Mouse (Mus musculus) hindbrain, embryonic 14.5 days (tissue): Measurements from ENCODE around the gene Olfr655. TPM values are rescaled to one million over a fixed set of nuclear protein-coding genes. Genes with fewer than 3 reads are reported as not detected.
A peak's percentile ranks its signal among the peaks of the same experiment; 100 is the strongest.

Source experiments
- ATAC-seq: fragments of 200-750 bp; cut with Nextera tagmentation; 2 replicates; pipeline ENCODE4 v1.8.0; 2017; ENCODE audit warnings: moderate number of reproducible peaks, mild to moderate bottlenecking, moderate TSS enrichment, moderate library complexity; ENCODE audit not compliant: low FRiP score
- DNase-seq: peaks from one replicate; pipeline ENCODE4 v3.0.0-alpha.2; 2015; ENCODE audit warnings: low spot score
- H3K27ac ChIP-seq: fragments of 300-500 bp; sonication (generic); 2 replicates; pipeline ENCODE4 v1.5.1; 2014; ENCODE audit warnings: mild to moderate bottlenecking, moderate library complexity
- H3K27me3 ChIP-seq: fragments of 300-500 bp; sonication (generic); 2 replicates; pipeline ENCODE4 v1.6.1; 2014; ENCODE audit warnings: mild to moderate bottlenecking, low read length, mixed read lengths; ENCODE audit not compliant: control insufficient read depth, insufficient read depth
- H3K36me3 ChIP-seq: fragments of 300-500 bp; sonication (generic); replicated peaks from 2 replicates; pipeline ENCODE4 v1.6.1; 2014; ENCODE audit not compliant: control insufficient read depth, insufficient read depth
- H3K4me1 ChIP-seq: fragments of 300-500 bp; sonication (generic); replicated peaks from 2 replicates; pipeline ENCODE4 v1.6.1; 2014; ENCODE audit warnings: antibody characterized with exemption, low read length, mixed read lengths; ENCODE audit not compliant: control insufficient read depth, insufficient read depth
- H3K4me2 ChIP-seq: fragments of 300-500 bp; sonication (generic); replicated peaks from 2 replicates; pipeline ENCODE4 v1.6.1; 2014; ENCODE audit warnings: mild to moderate bottlenecking, moderate library complexity
- H3K4me3 ChIP-seq: fragments of 300-500 bp; sonication (generic); replicated peaks from 2 replicates; pipeline ENCODE4 v1.5.1; 2014; ENCODE audit warnings: mild to moderate bottlenecking, low read length
- H3K9ac ChIP-seq: fragments of 300-500 bp; sonication (generic); 2 replicates; pipeline ENCODE4 v1.6.1; 2014
- H3K9me3 ChIP-seq: fragments of 300-500 bp; sonication (generic); 2 replicates; pipeline ENCODE4 v1.6.1; 2016; ENCODE audit warnings: low read length; ENCODE audit not compliant: control insufficient read depth
- WGBS: fragments of 180-500 bp; shearing (Covaris S2); extraction: QIAGEN DNeasy Blood & Tissue Kit; methylation state at CpG from one replicate; pipeline ENCODE4 v1.1.7; 2014; 5-methylcytosine and 5-hydroxymethylcytosine counted together
- polyA plus RNA-seq: library from polyadenylated mRNA; unstranded; fragments of >200 nt; fragmentation: Nextera tagmentation; extraction: Ambion mirVana; gene quantifications from 2 replicates; pipeline ENCODE4 v1.2.1, GENCODE M21; 2014

The Olfr655 gene
- 0.09 TPM in 1 of 2 replicates, not detected in the other for polyA plus RNA-seq

GRCm38 (mm10) chr7:104601679-104602078 lies at the start of gene Olfr655:
TSS of gene Olfr655 (minus strand) at chr7:104601779.
- Histone ChIP-seq H3K9me3 (no peaks in the 10 kb centered on the region), H3K9ac (no peak within 1 kb of the TSS), H3K4me1 (no peaks in the 10 kb centered on the region), H3K4me2 (no peak within 1 kb of the TSS), H3K27me3 (no peaks in the 10 kb centered on the region), H3K27ac (no peak within 1 kb of the TSS), H3K4me3 (no peak within 1 kb of the TSS), H3K36me3 (no peaks in the 10 kb centered on the region)
- no peak for DNase-seq
- ATAC-seq: no peak
- 90% methylated on average over 2 of the region's 2 CpGs for WGBS

DNA sequence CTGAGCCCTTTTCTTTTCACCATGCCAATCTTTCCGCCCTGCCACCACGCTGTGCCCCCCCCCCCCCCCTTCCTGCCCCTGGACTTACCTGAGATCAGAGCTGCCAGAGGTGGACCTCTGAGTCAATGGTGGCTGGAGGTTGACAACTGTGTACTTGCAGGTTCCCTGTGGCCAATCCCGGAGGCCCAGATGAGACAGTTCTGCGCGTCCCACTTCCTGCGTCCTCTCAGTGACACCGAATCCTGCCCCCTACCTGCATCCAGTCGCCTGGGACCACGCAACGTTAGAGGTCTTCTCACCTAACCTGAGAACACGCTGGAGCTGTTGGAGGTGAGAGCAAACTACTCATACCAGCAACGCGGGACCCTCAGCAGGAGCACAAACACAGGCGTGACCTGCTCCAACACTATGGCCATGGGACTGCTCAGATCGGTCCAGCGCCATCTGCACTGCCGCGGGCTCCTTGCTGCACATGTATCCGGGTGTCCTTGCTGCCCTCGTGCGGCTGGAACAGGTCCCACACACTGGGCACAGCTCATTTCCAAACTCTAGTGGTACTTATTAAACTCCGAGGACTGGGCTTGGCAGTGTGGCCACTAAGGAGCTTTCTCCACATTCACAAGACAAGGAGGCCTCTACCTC lies 45.4 kb upstream of the Olfr655 start, which contains the start of gene Olfr658:
TSS of gene Olfr658 (minus strand) at position 465 of the 642 bp plus-strand sequence.
- H3K36me3 ChIP-seq: no peaks in the 10 kb centered on the region
- WGBS: 27% methylated on average over 21 of the region's 22 CpGs
- no peaks in the 10 kb centered on the region for H3K27me3 ChIP-seq
- H3K27ac ChIP-seq: no peak within 1 kb of the TSS
- no peak within 1 kb of the TSS; the same call in 1 of the 2 replicates for H3K9ac ChIP-seq
- DNase-seq (peak; percentile 43), ATAC-seq (peak; percentile 89)
- H3K4me1 ChIP-seq: no peaks in the 10 kb centered on the region
- peak within 1 kb of the TSS; percentile 48 for H3K4me2 ChIP-seq
- peak within 1 kb of the TSS; percentile 29 for H3K4me3 ChIP-seq
- H3K9me3 ChIP-seq: no peaks in the 10 kb centered on the region

DNA sequence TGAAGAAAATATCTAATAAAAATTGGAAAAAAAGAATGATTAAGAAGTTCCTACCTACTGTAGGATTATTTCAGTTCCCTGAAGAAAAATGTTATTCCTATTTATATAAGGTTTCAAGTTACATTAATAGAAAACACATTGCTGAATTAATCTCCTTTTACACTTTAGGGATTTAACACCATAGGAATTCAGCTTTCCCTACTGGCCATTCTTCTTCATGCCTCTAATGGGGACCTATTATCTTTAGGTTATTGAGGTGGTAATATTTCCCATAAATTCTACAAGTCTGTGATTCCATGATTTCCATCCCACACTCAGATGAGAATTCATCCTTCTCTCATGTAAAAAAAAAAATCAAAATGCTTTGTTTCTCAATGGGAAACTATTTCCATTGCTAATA lies 22.9 kb upstream of the Olfr655 start, which contains the start of gene Olfr657:
TSS of gene Olfr657 (plus strand) at position 301 of the 400 bp plus-strand sequence.
- no peaks in the 10 kb centered on the region for H3K36me3 ChIP-seq
- H3K4me3 ChIP-seq: no peak within 1 kb of the TSS
- ATAC-seq: no peak
- no peaks in the 10 kb centered on the region for H3K27me3 ChIP-seq
- H3K4me1 ChIP-seq: no peaks in the 10 kb centered on the region
- H3K27ac ChIP-seq: no peak within 1 kb of the TSS
- no peak for DNase-seq
- no peaks in the 10 kb centered on the region for H3K9me3 ChIP-seq
- H3K4me2 ChIP-seq: no peak within 1 kb of the TSS
- no peak within 1 kb of the TSS for H3K9ac ChIP-seq

GRCm38 (mm10) chr7:104613655-104614054 lies 12.1 kb upstream of the Olfr655 start, which contains the start of gene Olfr656:
TSS of gene Olfr656 (plus strand) at chr7:104613955.
- 79% methylated on average over 4 of the region's 4 CpGs for WGBS
- no peak within 1 kb of the TSS for H3K27ac ChIP-seq
- DNase-seq: no peak

DNA sequence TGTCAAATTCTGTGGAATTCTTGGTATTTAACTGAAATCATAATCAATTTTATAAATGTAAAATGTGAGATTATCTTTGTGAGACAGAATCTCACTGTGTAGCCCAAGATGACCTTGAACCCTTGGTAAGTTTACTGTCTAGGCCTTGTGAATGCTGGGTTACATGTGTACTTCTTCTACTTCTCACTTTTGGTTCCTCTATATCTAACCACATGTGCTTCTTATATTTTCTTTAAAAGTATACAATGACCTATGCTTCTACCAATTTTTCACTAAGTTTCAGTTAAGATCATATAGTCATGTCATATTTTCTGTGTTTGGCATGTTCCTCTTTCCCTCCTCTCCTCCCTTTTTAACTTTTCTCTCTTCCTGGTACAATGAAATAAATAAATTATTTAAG lies 3.1 kb upstream of the Olfr655 start:
- DNase-seq (no peak), ATAC-seq (no peak)
- Histone ChIP-seq H3K27ac (no peak overlapping the region), H3K36me3 (no peaks in the 10 kb centered on the region), H3K4me3 (no peak overlapping the region), H3K27me3 (no peaks in the 10 kb centered on the region), H3K4me2 (no peak overlapping the region), H3K9ac (no peak overlapping the region), H3K9me3 (no peaks in the 10 kb centered on the region), H3K4me1 (no peaks in the 10 kb centered on the region)

More at GRCm38 (mm10) chr7:104613655-104614054, 12.1 kb upstream of the Olfr655 start, which contains the start of gene Olfr656:
- Histone ChIP-seq H3K4me2 (no peak within 1 kb of the TSS), H3K4me1 (no peaks in the 10 kb centered on the region), H3K36me3 (no peaks in the 10 kb centered on the region), H3K27me3 (no peaks in the 10 kb centered on the region), H3K9me3 (no peaks in the 10 kb centered on the region), H3K9ac (no peak within 1 kb of the TSS), H3K4me3 (no peak within 1 kb of the TSS)
- ATAC-seq: no peak

- 7% methylated on average over 3 of the region's 3 CpGs for WGBS
- no peaks in the 10 kb centered on the region for H3K4me1 ChIP-seq
- H3K9ac ChIP-seq: no peak overlapping the region
- ATAC-seq: no peak
- H3K27ac ChIP-seq: no peak overlapping the region
- no peaks in the 10 kb centered on the region for H3K36me3 ChIP-seq
- no peak overlapping the region for H3K4me2 ChIP-seq
- H3K4me3 ChIP-seq: no peak overlapping the region
- DNase-seq: peak; percentile 30
- no peaks in the 10 kb centered on the region for H3K9me3 ChIP-seq
- no peaks in the 10 kb centered on the region for H3K27me3 ChIP-seq
These were observed 1.6 kb upstream of the Olfr655 start for GRCm38 (mm10) chr7:104603173-104603572.

- Histone ChIP-seq H3K4me1 (no peaks in the 10 kb centered on the region), H3K9me3 (no peaks in the 10 kb centered on the region), H3K9ac (no peak overlapping the region), H3K4me3 (no peak overlapping the region), H3K36me3 (no peaks in the 10 kb centered on the region), H3K27ac (no peak overlapping the region), H3K27me3 (no peaks in the 10 kb centered on the region), H3K4me2 (no peak overlapping the region)
- 86% methylated on average over 5 of the region's 5 CpGs for WGBS
- DNase-seq (no peak), ATAC-seq (no peak)
These were observed 13.3 kb downstream of the Olfr655 start for GRCm38 (mm10) chr7:104588274-104588673.

- no peaks in the 10 kb centered on the region for H3K27me3 ChIP-seq
- no peak within 1 kb of the TSS for H3K4me3 ChIP-seq
- WGBS: 93% methylated on average over 4 of the region's 4 CpGs
- H3K36me3 ChIP-seq: no peaks in the 10 kb centered on the region
- no peak within 1 kb of the TSS for H3K27ac ChIP-seq
- H3K4me2 ChIP-seq: no peak within 1 kb of the TSS
- ATAC-seq (no peak), DNase-seq (no peak)
- H3K9me3 ChIP-seq: no peaks in the 10 kb centered on the region
- H3K9ac ChIP-seq: no peak within 1 kb of the TSS
- no peaks in the 10 kb centered on the region for H3K4me1 ChIP-seq
These were observed 14.9 kb downstream of the Olfr655 start, which contains the start of gene Olfr654 for GRCm38 (mm10) chr7:104586725-104587124. TSS of gene Olfr654 (plus strand) at chr7:104587025.

DNA sequence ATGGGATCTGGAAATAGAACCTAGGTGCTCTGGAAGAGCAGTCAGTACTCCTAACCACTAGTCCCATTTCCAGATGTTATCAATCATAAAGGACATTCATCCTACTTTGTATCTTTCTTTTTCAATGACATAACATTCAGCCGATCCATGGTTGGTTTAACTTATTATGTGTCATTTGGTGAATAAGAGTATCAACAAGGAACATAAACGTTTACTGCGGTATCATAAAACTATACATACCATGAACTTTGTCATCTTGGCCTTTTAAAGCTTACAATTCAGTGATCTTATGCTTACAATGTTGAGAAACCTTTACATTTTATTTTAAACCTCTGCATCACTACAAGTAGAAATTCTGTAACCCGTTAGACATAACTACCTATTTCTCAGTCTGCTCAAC lies 20.1 kb downstream of the Olfr655 start:
- no peak for ATAC-seq
- H3K9me3 ChIP-seq: no peaks in the 10 kb centered on the region
- no peaks in the 10 kb centered on the region for H3K27me3 ChIP-seq
- WGBS: 90% methylated on average over 4 of the region's 4 CpGs
- H3K4me1 ChIP-seq: no peaks in the 10 kb centered on the region
- DNase-seq: no peak
- H3K36me3 ChIP-seq: no peaks in the 10 kb centered on the region
- no peak overlapping the region for H3K4me2 ChIP-seq
- H3K4me3 ChIP-seq: no peak overlapping the region
- no peak overlapping the region for H3K27ac ChIP-seq
- H3K9ac ChIP-seq: no peak overlapping the region
